22 mouse cellular contexts compared by ENCODE assay signal in the genomic region with DNA sequence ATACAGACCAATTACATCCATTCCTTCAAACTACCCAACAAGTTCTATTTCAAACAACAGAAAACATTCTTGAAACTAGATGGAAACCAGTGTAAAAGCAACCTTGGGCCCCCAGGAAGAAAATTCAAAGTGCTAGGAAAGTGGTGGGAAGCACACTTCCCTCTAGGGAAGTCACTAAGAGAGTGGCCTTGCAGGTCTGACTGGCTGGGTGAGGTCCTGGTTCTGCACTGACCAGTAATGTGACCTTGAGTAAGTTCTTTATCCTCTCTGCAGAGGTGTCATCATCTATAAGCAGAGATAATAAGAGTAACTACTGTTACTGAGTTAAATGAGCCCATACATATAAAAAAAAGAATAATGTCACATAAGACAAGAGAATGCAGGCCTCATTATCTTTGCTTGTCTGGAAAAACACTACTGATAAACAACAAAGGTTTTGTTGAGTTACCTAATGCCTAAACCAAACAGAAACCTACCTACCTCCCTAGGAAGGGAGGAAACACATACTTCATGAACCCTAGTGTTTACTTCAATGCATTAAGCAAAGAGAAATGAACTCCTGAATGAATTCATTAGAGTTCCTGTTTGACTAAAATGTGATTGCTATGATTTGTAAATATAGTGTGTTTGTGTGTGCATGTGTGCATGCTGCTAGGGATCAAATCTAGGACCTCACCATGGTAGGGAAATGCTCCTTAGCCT. TPM values are rescaled to one million over a fixed set of nuclear protein-coding genes. Genes with fewer than 3 reads are reported as not detected.
DNase-seq lines count a peak whose midpoint lies in the region; ATAC-seq and TF ChIP-seq lines count a peak whose summit lies in the region.
"Had no signal": no experiment of that assay in that cellular context is flagged by ENCODE, and none has a peak within 500 bp of the region (broad histone marks: within the 10 kb centered on the region; RNA-seq: fewer than 3 reads in every experiment).

No protein-coding gene starts in this region.

- ATAC-seq in kidney, embryonic 15.5 days (replicated peaks; ENCODE audit: low FRiP score), result no peak
- 0 out of 2 replicates have a peak, but pooled peaks have one; percentile 15 for ATAC-seq in lung, embryonic 16.5 days (ENCODE audit: low read depth)
- peak; percentile 45; the same call in 1 of the 2 replicates for ATAC-seq in liver, postnatal 0 days
- ATAC-seq: midbrain, embryonic 16.5 days; Patski had no signal

- no peaks in the 10 kb centered on the region for H3K9me3 ChIP-seq in heart, embryonic 10.5 days
- H3K9me3 ChIP-seq in kidney, embryonic 15.5 days (replicated peaks), result no peaks in the 10 kb centered on the region
- H3K9me3 ChIP-seq in lung, embryonic 16.5 days (ENCODE audit: control insufficient read depth, low read length), result no peaks in the 10 kb centered on the region
- no peaks in the 10 kb centered on the region for H3K9me3 ChIP-seq in liver, postnatal 0 days (ENCODE audit: low read length)
- H3K9me3 ChIP-seq: embryonic facial prominence, embryonic 12.5 days; hindbrain, embryonic 13.5 days; limb, embryonic 13.5 days had no signal

- H3K27me3 ChIP-seq in heart, embryonic 10.5 days (ENCODE audit: insufficient read depth, poor library complexity, severe bottlenecking), result no peaks in the 10 kb centered on the region
- H3K27me3 ChIP-seq in kidney, embryonic 15.5 days, result no peaks in the 10 kb centered on the region
- H3K27me3 ChIP-seq in lung, embryonic 16.5 days (ENCODE audit: control insufficient read depth, insufficient read depth, low read depth, low read length), result no peaks in the 10 kb centered on the region
- no peaks in the 10 kb centered on the region for H3K27me3 ChIP-seq in liver, postnatal 0 days (ENCODE audit: insufficient read depth, low read length)
- H3K27me3 ChIP-seq: embryonic facial prominence, embryonic 12.5 days; hindbrain, embryonic 13.5 days; limb, embryonic 13.5 days; Patski had no signal

- H3K4me2 ChIP-seq in kidney, embryonic 15.5 days, result no peak overlapping the region
- H3K4me2 ChIP-seq in lung, embryonic 16.5 days (ENCODE audit: low read depth, low read length), result no peak overlapping the region
- no peak overlapping the region for H3K4me2 ChIP-seq in liver, postnatal 0 days (ENCODE audit: low read depth, low read length)
- H3K4me2 ChIP-seq: embryonic facial prominence, embryonic 12.5 days; hindbrain, embryonic 13.5 days; limb, embryonic 13.5 days had no signal

- no peak for TF ChIP-seq CTCF in lung, adult 2 months (IDR thresholded peaks at IDR 0.05; ENCODE audit: insufficient read depth, low read length)
- TF ChIP-seq CTCF in liver, postnatal 0 days (IDR thresholded peaks at IDR 0.05; ENCODE audit: low read depth), result no peak

- no peak overlapping the region for H3K9ac ChIP-seq in kidney, embryonic 15.5 days
- no peak overlapping the region for H3K9ac ChIP-seq in lung, embryonic 16.5 days (ENCODE audit: low read length)
- H3K9ac ChIP-seq in liver, postnatal 0 days (replicated peaks), result no peak overlapping the region
- H3K9ac ChIP-seq: embryonic facial prominence, embryonic 12.5 days; hindbrain, embryonic 13.5 days; limb, embryonic 13.5 days had no signal

- TF ChIP-seq EP300 in liver, postnatal 0 days (IDR thresholded peaks at IDR 0.05; ENCODE audit: low read depth), result no peak

- H3K4me3 ChIP-seq in heart, embryonic 10.5 days, result no peak overlapping the region
- H3K4me3 ChIP-seq in kidney, embryonic 15.5 days (replicated peaks), result no peak overlapping the region
- no peak overlapping the region for H3K4me3 ChIP-seq in lung, embryonic 16.5 days (ENCODE audit: low read length)
- no peak overlapping the region for H3K4me3 ChIP-seq in lung, adult 2 months (replicated peaks; ENCODE audit: extremely low read depth, low read depth, low read length)
- no peak overlapping the region for H3K4me3 ChIP-seq in liver, postnatal 0 days (ENCODE audit: low read depth, low read length)
- H3K4me3 ChIP-seq: embryonic facial prominence, embryonic 12.5 days; hindbrain, embryonic 13.5 days; limb, embryonic 13.5 days had no signal

- H3K36me3 ChIP-seq in heart, embryonic 10.5 days, result peaks cover 7% of the 10 kb centered on the region
- H3K36me3 ChIP-seq in kidney, embryonic 15.5 days, result peaks cover 2% of the 10 kb centered on the region
- no peaks in the 10 kb centered on the region for H3K36me3 ChIP-seq in lung, embryonic 16.5 days (ENCODE audit: control insufficient read depth, insufficient read depth, low read length)
- 0 out of 2 replicates have a peak, but pooled peaks cover 3% of the 10 kb centered on the region for H3K36me3 ChIP-seq in liver, postnatal 0 days (replicated peaks; ENCODE audit: insufficient read depth, low read length)
- H3K36me3 ChIP-seq: embryonic facial prominence, embryonic 12.5 days had no signal

- H3K4me1 ChIP-seq in heart, embryonic 10.5 days, result peaks cover 11% of the 10 kb centered on the region; the same call in 1 of the 2 replicates
- H3K4me1 ChIP-seq in kidney, embryonic 15.5 days, result no peaks in the 10 kb centered on the region
- no peaks in the 10 kb centered on the region for H3K4me1 ChIP-seq in lung, embryonic 16.5 days (replicated peaks; ENCODE audit: control insufficient read depth, insufficient read depth, low read length)
- H3K4me1 ChIP-seq in lung, adult 2 months (ENCODE audit: control insufficient read depth, insufficient read depth, low read length), result peaks cover 33% of the 10 kb centered on the region
- peaks cover 8% of the 10 kb centered on the region for H3K4me1 ChIP-seq in liver, postnatal 0 days (ENCODE audit: insufficient read depth)
- H3K4me1 ChIP-seq: embryonic facial prominence, embryonic 12.5 days; hindbrain, embryonic 13.5 days; limb, embryonic 13.5 days had no signal

- peak overlapping the region; percentile 29; the same call in 1 of the 2 replicates for H3K27ac ChIP-seq in heart, embryonic 10.5 days
- peak overlapping the region; percentile 52 for H3K27ac ChIP-seq in kidney, embryonic 15.5 days
- peak overlapping the region; percentile 74 for H3K27ac ChIP-seq in lung, embryonic 16.5 days (ENCODE audit: low read length)
- H3K27ac ChIP-seq in liver, postnatal 0 days (ENCODE audit: low read depth), result peak overlapping the region; percentile 57
- H3K27ac ChIP-seq: embryonic facial prominence, embryonic 12.5 days; hindbrain, embryonic 13.5 days; limb, embryonic 13.5 days had no signal

- no peak for TF ChIP-seq POLR2A in lung, adult 2 months (IDR thresholded peaks at IDR 0.05; ENCODE audit: borderline replicate concordance, extremely low read depth, low read depth, low read length)

- no peak for DNase-seq in heart, embryonic 10.5 days (ENCODE audit: low spot score)
- DNase-seq in heart, adult 8-10 months (ENCODE audit: low spot score), result no peak
- DNase-seq in kidney, postnatal 36 days, result no peak
- no peak for DNase-seq in lung, adult 2 months
- no peak for DNase-seq in liver, postnatal 0 days
- DNase-seq in cerebellum, postnatal 25 days, result no peak
- DNase-seq: B cell, adult 2 months; cerebellum, adult 11 months; gastrocnemius, postnatal 36 days; kidney, adult 11 months had no signal

RNA-seq across cellular contexts. Expression of gene 4931406P16Rik, which starts 22.8 kb away (rescaled TPM):
- 36.6 and 43.7 TPM in 2 replicates for polyA plus RNA-seq in heart, embryonic 10.5 days (2016; fragmentation: Nextera tagmentation; extraction: Ambion mirVana)
- 10 to 100 TPM; 38.7 to 43.4 (median 41.0) TPM for total RNA-seq in heart, adult 8-10 months (2022)
- 38.4 and 41.5 TPM in 2 replicates for polyA plus RNA-seq in kidney, embryonic 15.5 days (2015; fragmentation: Nextera tagmentation; extraction: Ambion mirVana)
- polyA plus RNA-seq in lung, embryonic 16.5 days (2015; fragmentation: Nextera tagmentation; extraction: Ambion mirVana), result 57.6 and 63.8 TPM in 2 replicates
- 80.0 and 91.4 TPM in 2 replicates for polyA plus RNA-seq in lung, adult 2 months (2012; rRNA removed)
- polyA plus RNA-seq in liver, postnatal 0 days (2015; fragmentation: Nextera tagmentation; extraction: Ambion mirVana), result 9.3 and 10.3 TPM in 2 replicates

RNA-seq across cellular contexts. Expression of gene Gm6096, which starts 39.8 kb away (rescaled TPM):
- polyA plus RNA-seq in heart, embryonic 10.5 days (2016; fragmentation: Nextera tagmentation; extraction: Ambion mirVana), result 0.57 TPM in 1 of 2 replicates, not detected in the other
- total RNA-seq in heart, adult 8-10 months (2022), result not detected
- 0.50 TPM in 1 of 2 replicates, not detected in the other for polyA plus RNA-seq in kidney, embryonic 15.5 days (2015; fragmentation: Nextera tagmentation; extraction: Ambion mirVana)
- polyA plus RNA-seq in lung, embryonic 16.5 days (2015; fragmentation: Nextera tagmentation; extraction: Ambion mirVana), result not detected in 2 replicates
- not detected in 2 replicates for polyA plus RNA-seq in lung, adult 2 months (2012; rRNA removed)
- not detected in 2 replicates for polyA plus RNA-seq in liver, postnatal 0 days (2015; fragmentation: Nextera tagmentation; extraction: Ambion mirVana)
- total RNA-seq: adrenal gland, postnatal 4 days; gastrocnemius, postnatal 36 days; left cerebral cortex, adult 8-10 months; megakaryocyte progenitor cell, adult 5-6 weeks had no signal
- polyA plus RNA-seq: embryonic facial prominence, embryonic 12.5 days; frontal cortex, adult 2 months; hindbrain, embryonic 13.5 days; midbrain, embryonic 16.5 days; thymus, postnatal 0 days had no signal
